Mouse (Mus musculus) CD4-positive naive resting alpha-beta T cell, adult 76 days (primary cell): ENCODE results near the gene Ahctf1. TPM values are rescaled to one million over a fixed set of nuclear protein-coding genes. Genes with fewer than 3 reads are reported as not detected.

Source experiments
- total RNA-seq: library from RNA; stranded (reverse); gene quantifications from one replicate; pipeline ENCODE4 v1.2.4, GENCODE M21; 2023

Ahctf1 gene
- total RNA-seq, result 117 TPM

GRCm38 (mm10) chr1:179803513-179804139 is at the start of gene Ahctf1:
Gene Ahctf1, minus strand, starts transcription at chr1:179803680.

GRCm38 (mm10) chr1:179802610-179803512 is 619 bp downstream of the Ahctf1 start, which contains the start of gene Gm10518:
Gene Gm10518, plus strand, starts transcription at chr1:179803376.

GRCm38 (mm10) chr1:179745171-179745570 is 58.3 kb downstream of the Ahctf1 start, which contains the start of gene Kif28:
Gene Kif28, minus strand, starts transcription at chr1:179745271.

Other genes starting within 250 kb of the Ahctf1 start
- gene Sccpdh, start 135.5 kb downstream of the Ahctf1 start, total RNA-seq, result 0.59 TPM
- 0.21 TPM for gene Kif28, start 58.4 kb downstream of the Ahctf1 start, total RNA-seq
- gene Gm10518, start 304 bp downstream of the Ahctf1 start, total RNA-seq, result not detected
- 4.2 TPM for gene Cdc42bpa, start 156.8 kb upstream of the Ahctf1 start, total RNA-seq